Mouse (Mus musculus) G1E (cell line): Measurements from ENCODE around the gene H60c.

Source experiments
- CTCF ChIP-seq: IDR thresholded peaks from 2 replicates; pipeline ENCODE4 v1.5.1; 2012; ENCODE audit warnings: low read depth, low read length, inconsistent platforms, mixed read lengths
- POLR2AphosphoS5 ChIP-seq: IDR thresholded peaks from 2 replicates; pipeline ENCODE4 v1.6.1; 2012; ENCODE audit warnings: low read depth, low read length, inconsistent platforms; ENCODE audit not compliant: insufficient replicate concordance

- TF ChIP-seq CTCF (no peak), POLR2AphosphoS5 (no peak)
Observed at GRCm38 (mm10) chr10:3274065-3274464, 6.5 kb upstream of the H60c start.
